Mouse (Mus musculus) Muller cell, postnatal 12 days (primary cell): Measurements from ENCODE around the gene Col16a1.
A peak's percentile ranks its signal among the peaks of the same experiment; 100 is the strongest.

Source experiments
- DNase-seq: peaks from one replicate; pipeline ENCODE4 v3.0.0-alpha.2; 2015; ENCODE audit errors: inconsistent ontology term

Gene Col16a1

GRCm38 (mm10) chr4:130047331-130048202 lies at the start of gene Col16a1:
Gene Col16a1, plus strand, starts transcription at chr4:130047840.
- DNase-seq = peak; percentile 96

DNA sequence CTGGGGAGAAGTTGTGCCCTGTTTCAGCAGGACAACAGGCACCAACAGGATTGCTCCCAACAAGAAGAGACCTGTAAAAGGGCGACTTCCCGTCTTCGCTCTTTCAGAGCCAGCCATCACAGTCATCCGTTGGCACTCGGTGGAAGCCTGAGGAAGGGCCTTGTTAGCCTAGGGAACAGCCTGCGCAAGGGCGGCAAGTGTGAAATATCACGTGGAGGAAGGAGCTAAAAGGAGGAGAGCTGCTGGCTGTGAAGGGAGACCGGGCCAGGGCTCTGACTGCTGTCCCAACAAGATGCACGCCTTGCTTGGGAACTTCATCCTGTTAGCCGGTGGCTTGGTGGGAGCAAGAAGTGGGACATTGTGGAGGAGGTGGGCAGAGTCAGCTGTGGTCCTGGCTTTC lies 49.5 kb upstream of the Col16a1 start:
- DNase-seq = no peak

GRCm38 (mm10) chr4:130001710-130002109 lies 45.9 kb upstream of the Col16a1 start:
- peak; percentile 29 for DNase-seq

GRCm38 (mm10) chr4:130002157-130002556 lies 45.5 kb upstream of the Col16a1 start:
- no peak for DNase-seq

- no peak for DNase-seq
Measured at GRCm38 (mm10) chr4:130005593-130005992, 42.0 kb upstream of the Col16a1 start.

GRCm38 (mm10) chr4:130006533-130006932 lies 41.1 kb upstream of the Col16a1 start:
- DNase-seq = no peak

GRCm38 (mm10) chr4:130009043-130009442 lies 38.6 kb upstream of the Col16a1 start:
- DNase-seq = no peak

DNA sequence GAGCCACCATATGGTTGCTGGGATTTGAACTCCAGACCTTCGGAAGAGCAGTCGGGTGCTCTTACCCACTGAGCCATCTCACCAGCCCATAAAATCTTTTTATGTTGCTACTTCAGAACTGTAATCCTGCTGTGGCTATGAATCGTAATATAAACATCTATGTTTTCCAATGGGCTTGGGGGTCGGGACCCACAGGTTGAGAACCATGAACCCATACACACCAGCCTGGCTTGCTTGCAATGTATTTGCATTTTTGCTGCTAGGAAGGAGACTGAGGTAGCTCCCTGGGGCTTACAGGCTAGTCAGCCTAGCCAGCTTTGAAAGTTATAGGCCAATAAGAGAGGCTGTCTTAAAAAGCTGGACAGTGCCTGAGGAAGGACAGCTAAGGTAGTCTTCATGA lies 36.9 kb upstream of the Col16a1 start:
- DNase-seq = no peak

GRCm38 (mm10) chr4:130012234-130012633 lies 35.4 kb upstream of the Col16a1 start:
- DNase-seq = no peak

- no peak for DNase-seq
Measured at GRCm38 (mm10) chr4:130013111-130013510, 34.5 kb upstream of the Col16a1 start.

DNA sequence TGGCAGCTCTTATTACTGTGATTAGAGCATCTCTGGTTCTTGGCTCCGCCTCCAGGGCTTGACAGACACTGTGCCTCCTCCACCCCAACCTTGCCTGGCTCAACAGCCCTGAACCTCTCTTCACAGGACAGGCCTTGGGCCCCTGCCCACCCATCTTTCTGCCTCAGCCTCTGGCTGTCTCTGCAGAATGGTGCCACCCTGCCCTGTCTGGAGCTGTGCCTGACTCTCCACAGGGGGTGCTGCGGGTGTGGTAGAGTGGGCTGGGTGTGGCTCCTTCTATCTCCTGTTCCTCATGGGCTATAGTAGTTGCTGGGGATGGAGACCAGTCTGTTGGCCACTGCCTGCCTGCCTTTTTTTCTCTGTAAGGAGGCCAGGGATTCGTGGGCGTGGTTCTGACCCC lies 31.6 kb upstream of the Col16a1 start:
- DNase-seq = no peak

GRCm38 (mm10) chr4:130017036-130017674 lies 30.5 kb upstream of the Col16a1 start:
- no peak for DNase-seq

- DNase-seq = no peak
Measured at GRCm38 (mm10) chr4:130022952-130023351, 24.7 kb upstream of the Col16a1 start.

DNA sequence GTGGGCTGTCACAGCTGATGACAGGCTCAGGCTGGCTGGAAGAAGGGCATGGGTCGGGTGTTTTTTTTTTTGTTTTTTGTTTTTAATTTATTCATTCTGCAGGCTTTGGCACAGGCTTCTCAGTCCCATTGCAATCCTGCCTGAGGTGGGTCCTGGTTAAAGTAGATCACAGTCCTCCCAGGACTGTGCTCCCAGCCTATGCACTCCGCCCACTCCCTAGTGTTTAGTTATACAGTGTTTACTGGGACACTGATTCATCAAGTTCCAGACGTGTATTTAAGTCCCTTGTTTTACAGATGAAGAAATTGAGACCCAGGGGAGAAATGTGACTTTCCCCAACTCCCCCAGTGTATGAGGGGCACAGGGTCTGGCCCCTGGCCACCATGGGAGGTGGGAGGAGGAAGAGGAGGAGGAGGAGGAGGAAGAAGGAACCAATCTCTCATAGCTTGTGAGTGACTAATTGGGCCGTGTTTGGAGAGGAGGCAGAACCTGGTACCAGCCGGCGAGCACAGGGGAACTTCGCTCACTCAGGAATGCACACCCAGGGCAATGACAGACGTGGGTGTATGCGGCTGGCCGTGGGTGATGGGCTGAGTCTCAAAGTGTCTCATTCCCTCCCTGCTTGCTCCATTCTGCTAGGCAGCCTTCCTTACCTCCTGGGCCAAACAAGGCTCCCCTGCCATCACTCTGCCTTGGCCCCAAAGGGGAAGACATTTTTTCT lies 24.0 kb upstream of the Col16a1 start:
- DNase-seq = no peak

DNA sequence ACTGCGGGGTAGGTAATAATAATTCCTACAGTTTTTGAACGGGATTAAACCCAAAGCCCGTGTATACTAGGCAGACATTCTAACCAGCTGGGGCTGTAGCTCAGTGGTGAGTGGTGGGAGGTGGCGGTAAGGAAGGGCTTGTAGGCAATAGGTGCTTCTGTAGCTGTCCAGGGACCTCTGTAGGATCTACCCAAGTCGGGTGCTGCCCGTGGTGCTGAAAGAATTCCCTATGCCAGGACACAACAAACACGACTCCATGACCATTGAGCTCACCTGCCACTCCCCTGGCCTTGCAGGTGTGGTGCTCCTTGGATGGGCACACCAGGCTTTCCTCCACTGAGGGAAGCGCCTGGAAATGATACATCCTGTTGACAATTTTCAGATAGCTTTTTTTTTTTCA lies 22.1 kb upstream of the Col16a1 start:
- peak; percentile 21 for DNase-seq

GRCm38 (mm10) chr4:130031146-130031545 lies 16.5 kb upstream of the Col16a1 start:
- DNase-seq = peak; percentile 56

- DNase-seq = no peak
Measured at GRCm38 (mm10) chr4:130033496-130033895, 14.1 kb upstream of the Col16a1 start.

- DNase-seq = peak; percentile 71
Measured at GRCm38 (mm10) chr4:130036112-130036511, 11.5 kb upstream of the Col16a1 start.

- DNase-seq = peak; percentile 83
Measured at GRCm38 (mm10) chr4:130036573-130037401, 10.9 kb upstream of the Col16a1 start.

- DNase-seq = no peak
Measured at GRCm38 (mm10) chr4:130039351-130039750, 8.3 kb upstream of the Col16a1 start.

GRCm38 (mm10) chr4:130041076-130041475 lies 6.6 kb upstream of the Col16a1 start:
- no peak for DNase-seq

DNA sequence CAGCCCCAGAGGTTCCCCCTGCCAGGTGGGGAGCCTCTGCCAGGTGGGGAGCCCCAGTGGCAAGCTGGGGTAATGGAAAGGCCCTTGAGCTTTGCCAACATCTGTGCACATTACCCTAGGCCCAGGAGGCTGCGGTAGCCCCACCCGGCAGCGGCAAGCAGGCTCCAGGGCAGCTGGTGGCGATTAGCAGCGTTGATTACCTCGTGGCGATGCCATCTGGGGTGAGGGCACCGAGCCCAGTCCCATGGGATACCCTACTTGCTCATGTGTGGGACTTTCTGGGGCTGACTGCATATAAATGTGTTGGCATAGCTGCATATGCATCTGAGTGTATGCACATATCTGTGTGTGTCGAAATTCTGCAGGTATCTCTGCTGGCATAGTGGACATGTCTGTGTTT lies 3.4 kb upstream of the Col16a1 start:
- DNase-seq = no peak
